Mouse (Mus musculus) lung, embryonic 14.5 days (tissue): ENCODE measurements at regions not wholly inside any gene's neighbourhood (a gene's known extent, or its start where the extent isn't known, plus 50 kb on each side); places are given as distances from the start of the nearest gene placed in this dataset.

Experiments used
- ATAC-seq: fragments of 200-750 bp; cut with Nextera tagmentation; 2 replicates; pipeline ENCODE4 v1.8.0; 2017; ENCODE audit warnings: mild to moderate bottlenecking, moderate TSS enrichment, moderate library complexity; ENCODE audit not compliant: insufficient read depth
- DNase-seq: peaks from one replicate; pipeline ENCODE4 v3.0.0-alpha.2; 2015
- H3K27ac ChIP-seq: fragments of 300-500 bp; sonication (generic); 2 replicates; pipeline ENCODE4 v1.5.1; 2014; ENCODE audit warnings: low read depth, mild to moderate bottlenecking, moderate library complexity
- H3K27me3 ChIP-seq: fragments of 300-500 bp; sonication (generic); 2 replicates; pipeline ENCODE4 v1.6.1; 2014; ENCODE audit warnings: low read length, control low read depth; ENCODE audit not compliant: insufficient read depth
- H3K36me3 ChIP-seq: fragments of 300-500 bp; sonication (generic); 2 replicates; pipeline ENCODE4 v1.6.1; 2014; ENCODE audit warnings: control low read depth; ENCODE audit not compliant: insufficient read depth
- H3K4me1 ChIP-seq: fragments of 300-500 bp; sonication (generic); 2 replicates; pipeline ENCODE4 v1.6.1; 2014; ENCODE audit warnings: antibody characterized with exemption, control low read depth; ENCODE audit not compliant: insufficient read depth
- H3K4me2 ChIP-seq: fragments of 300-500 bp; sonication (generic); 2 replicates; pipeline ENCODE4 v1.6.1; 2014; ENCODE audit warnings: mild to moderate bottlenecking
- H3K4me3 ChIP-seq: fragments of 300-500 bp; sonication (generic); 2 replicates; pipeline ENCODE4 v1.5.1; 2014; ENCODE audit warnings: low read depth, low read length
- H3K9ac ChIP-seq: fragments of 300-500 bp; sonication (generic); 2 replicates; pipeline ENCODE4 v1.6.1; 2014
- H3K9me3 ChIP-seq: fragments of 300-500 bp; sonication (generic); 2 replicates; pipeline ENCODE4 v1.6.1; 2016; ENCODE audit warnings: low read depth, low read length, control low read depth
- CTCF ChIP-seq: IDR thresholded peaks from 2 replicates; pipeline ENCODE4 v1.5.1; 2016; ENCODE audit warnings: antibody characterized with exemption, low read depth
- WGBS: fragments of 180-500 bp; shearing (Covaris S2); extraction: QIAGEN DNeasy Blood & Tissue Kit; methylation state at CpG from one replicate; pipeline ENCODE4 v1.1.7; 2014; 5-methylcytosine and 5-hydroxymethylcytosine counted together

DNA sequence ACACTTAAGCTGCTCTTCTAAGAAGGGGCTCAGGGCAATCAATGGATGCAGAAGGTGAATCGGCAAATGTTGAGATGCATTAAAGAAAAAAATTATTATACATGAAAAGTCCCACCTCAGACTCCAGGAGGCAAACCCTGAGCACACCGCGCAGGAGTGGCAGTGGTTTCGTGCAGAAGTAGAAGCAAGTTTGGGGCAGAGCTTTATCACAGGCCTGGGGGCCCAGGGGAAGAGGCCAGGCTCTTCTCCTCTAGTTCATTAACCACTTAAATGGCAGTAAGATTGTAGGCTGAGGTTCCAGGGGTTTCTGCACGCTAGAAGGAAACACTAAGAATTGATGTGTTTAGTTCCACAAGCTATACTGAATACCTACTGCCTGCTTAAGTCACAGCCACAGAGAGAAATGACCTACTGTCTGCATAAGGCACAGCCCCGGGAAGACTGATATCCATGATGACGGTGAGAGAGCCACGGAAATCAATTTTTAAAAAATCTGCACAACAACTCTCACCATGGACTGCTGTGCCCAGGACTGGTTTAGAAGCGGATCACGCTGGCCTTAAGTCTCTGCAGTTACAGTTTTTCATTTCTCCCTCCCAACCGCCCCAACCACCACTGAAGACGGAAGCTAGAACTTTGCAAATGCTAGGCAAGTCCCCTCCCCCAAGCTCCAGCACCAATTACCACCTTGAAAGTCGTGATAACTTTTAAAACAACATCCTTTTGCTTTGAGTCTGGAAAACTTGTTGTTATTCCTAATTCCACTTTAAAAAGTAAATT is 132.2 kb upstream of the Lef1 start:
- no peak overlapping the region for H3K9ac ChIP-seq
- H3K4me2 ChIP-seq = no peak overlapping the region

GRCm38 (mm10) chr3:130976206-130976605 is 134.1 kb upstream of the Lef1 start:
- ATAC-seq = no peak

More for the DNA sequence above, 132.2 kb upstream of the Lef1 start:
- Histone ChIP-seq H3K27me3 (no peaks in the 10 kb centered on the region), H3K9me3 (no peaks in the 10 kb centered on the region), H3K4me3 (no peak overlapping the region), H3K36me3 (no peaks in the 10 kb centered on the region), H3K27ac (no peak overlapping the region), H3K4me1 (no peaks in the 10 kb centered on the region)
- TF ChIP-seq CTCF = no peak
- 41% methylated on average over 13 of the region's 13 CpGs for WGBS
- no peak for ATAC-seq
- no peak for DNase-seq

DNA sequence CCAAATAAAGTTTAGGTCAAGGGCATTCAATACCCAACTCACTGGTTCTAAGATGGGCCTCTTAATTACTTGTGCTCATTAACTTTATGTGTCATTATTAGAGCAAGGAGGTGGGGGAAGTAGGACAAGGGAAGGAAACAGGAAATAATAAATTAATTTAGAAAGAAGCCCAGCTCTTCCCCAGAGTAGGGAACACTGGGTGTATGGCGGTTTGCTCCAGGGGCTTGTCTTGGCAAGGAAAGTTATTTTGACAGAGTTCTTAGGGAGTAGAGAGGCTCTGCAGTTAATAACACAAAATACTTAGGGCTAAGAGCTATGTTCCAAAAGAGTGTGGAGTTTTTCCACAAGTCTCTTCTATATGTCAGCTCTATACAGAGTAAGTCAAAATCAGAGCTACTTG is 135.0 kb upstream of the Lef1 start:
- no peak overlapping the region for H3K4me2 ChIP-seq
- ATAC-seq (no peak), DNase-seq (no peak)
- no peak overlapping the region for H3K4me3 ChIP-seq
- H3K9ac ChIP-seq = no peak overlapping the region
- H3K4me1 ChIP-seq = no peaks in the 10 kb centered on the region
- H3K9me3 ChIP-seq = no peaks in the 10 kb centered on the region
- H3K36me3 ChIP-seq = no peaks in the 10 kb centered on the region
- WGBS = 40% methylated on average over 1 of the region's 1 CpGs
- no peaks in the 10 kb centered on the region for H3K27me3 ChIP-seq
- no peak overlapping the region for H3K27ac ChIP-seq
- TF ChIP-seq CTCF = no peak

More at GRCm38 (mm10) chr3:130976206-130976605, 134.1 kb upstream of the Lef1 start:
- 56% methylated on average over 5 of the region's 5 CpGs for WGBS
- no peak for DNase-seq
- Histone ChIP-seq H3K4me3 (no peak overlapping the region), H3K27ac (no peak overlapping the region), H3K9ac (no peak overlapping the region), H3K27me3 (no peaks in the 10 kb centered on the region), H3K4me2 (no peak overlapping the region), H3K36me3 (no peaks in the 10 kb centered on the region), H3K4me1 (no peaks in the 10 kb centered on the region), H3K9me3 (no peaks in the 10 kb centered on the region)
- no peak for TF ChIP-seq CTCF

DNA sequence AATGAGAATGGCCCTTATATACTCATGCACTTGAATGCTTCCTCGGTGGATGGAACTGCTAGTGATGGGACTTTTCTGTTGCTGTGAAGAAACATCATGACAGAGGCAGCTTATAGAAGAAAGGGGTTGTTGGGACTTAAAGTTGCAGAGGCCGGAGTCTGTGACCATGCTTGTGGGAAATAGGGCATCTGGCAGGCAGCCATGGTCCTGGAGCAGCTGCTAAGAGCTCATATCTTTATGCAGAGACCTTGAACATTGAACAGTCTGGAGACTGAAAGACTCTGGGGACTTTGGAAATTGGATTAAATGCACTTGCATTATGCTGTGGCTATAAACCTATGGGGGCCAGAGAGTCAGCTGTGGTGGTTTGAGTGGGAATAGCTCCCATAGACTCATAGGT is 138.1 kb upstream of the Lef1 start:
- no peak overlapping the region for H3K4me2 ChIP-seq
- no peak overlapping the region for H3K4me3 ChIP-seq
- H3K27ac ChIP-seq = no peak overlapping the region
- no peaks in the 10 kb centered on the region for H3K27me3 ChIP-seq
- no peaks in the 10 kb centered on the region for H3K4me1 ChIP-seq
- no peak for TF ChIP-seq CTCF
- peak; percentile 57 for DNase-seq
- no peaks in the 10 kb centered on the region for H3K36me3 ChIP-seq
- H3K9ac ChIP-seq = no peak overlapping the region
- no peaks in the 10 kb centered on the region for H3K9me3 ChIP-seq
- ATAC-seq = no peak
- 59% methylated on average over 2 of the region's 2 CpGs for WGBS

- 68% methylated on average over 3 of the region's 3 CpGs for WGBS
- Histone ChIP-seq H3K4me1 (no peaks in the 10 kb centered on the region; the same call in 1 of the 2 replicates), H3K36me3 (no peaks in the 10 kb centered on the region), H3K27ac (no peak overlapping the region), H3K9ac (no peak overlapping the region), H3K4me3 (no peak overlapping the region), H3K9me3 (no peaks in the 10 kb centered on the region), H3K4me2 (no peak overlapping the region), H3K27me3 (no peaks in the 10 kb centered on the region)
- DNase-seq (no peak), ATAC-seq (no peak)
- no peak for TF ChIP-seq CTCF
Observed at GRCm38 (mm10) chr3:130965275-130965674, 145.0 kb upstream of the Lef1 start.

DNA sequence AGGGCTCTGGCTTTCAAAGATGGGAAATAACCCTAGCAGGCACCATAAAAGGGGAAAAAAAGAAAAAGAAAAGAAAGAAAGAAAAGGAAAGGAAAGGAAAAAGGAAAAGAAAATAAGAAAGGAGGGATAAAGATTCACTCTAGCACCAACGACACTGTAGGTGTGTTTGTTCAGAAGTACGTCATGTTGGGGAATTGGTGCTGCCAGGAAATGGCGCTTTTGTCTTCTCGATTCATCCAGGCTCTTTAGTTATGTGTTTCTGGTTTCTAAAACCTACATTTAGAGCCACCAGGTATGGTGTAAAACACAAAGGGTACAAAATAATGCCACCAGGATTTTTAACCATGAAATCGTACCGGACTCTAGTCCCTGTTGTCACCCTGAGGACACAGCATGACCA is 146.2 kb upstream of the Lef1 start:
- Histone ChIP-seq H3K9me3 (no peaks in the 10 kb centered on the region), H3K4me3 (no peak overlapping the region), H3K4me2 (no peak overlapping the region), H3K27me3 (no peaks in the 10 kb centered on the region), H3K27ac (no peak overlapping the region), H3K4me1 (no peaks in the 10 kb centered on the region; the same call in 1 of the 2 replicates), H3K36me3 (no peaks in the 10 kb centered on the region), H3K9ac (no peak overlapping the region)
- WGBS = 88% methylated on average over 6 of the region's 6 CpGs
- no peak for TF ChIP-seq CTCF
- ATAC-seq (no peak), DNase-seq (no peak)

GRCm38 (mm10) chr3:130963625-130964024 is 146.6 kb upstream of the Lef1 start:
- no peak for DNase-seq
- no peak overlapping the region for H3K4me3 ChIP-seq
- ATAC-seq = no peak
- H3K9me3 ChIP-seq = no peaks in the 10 kb centered on the region
- 30% methylated on average over 11 of the region's 11 CpGs for WGBS
- peak overlapping the region; percentile 21; the same call in 1 of the 2 replicates for H3K4me2 ChIP-seq
- H3K27me3 ChIP-seq = no peaks in the 10 kb centered on the region
- H3K4me1 ChIP-seq = no peaks in the 10 kb centered on the region; the same call in 1 of the 2 replicates
- no peak overlapping the region for H3K9ac ChIP-seq
- H3K27ac ChIP-seq = no peak overlapping the region
- TF ChIP-seq CTCF = no peak
- no peaks in the 10 kb centered on the region for H3K36me3 ChIP-seq
